Mouse (Mus musculus): Measurements from ENCODE around the gene Slc30a6.
A peak's percentile ranks its signal among the peaks of the same experiment; 100 is the strongest.

The Slc30a6 gene

GRCm38 (mm10) chr17:74395383-74396065 lies at the start of gene Slc30a6:
Gene Slc30a6, plus strand, starts transcription at chr17:74395608.
- DNase-seq = peak; percentile 95

DNA sequence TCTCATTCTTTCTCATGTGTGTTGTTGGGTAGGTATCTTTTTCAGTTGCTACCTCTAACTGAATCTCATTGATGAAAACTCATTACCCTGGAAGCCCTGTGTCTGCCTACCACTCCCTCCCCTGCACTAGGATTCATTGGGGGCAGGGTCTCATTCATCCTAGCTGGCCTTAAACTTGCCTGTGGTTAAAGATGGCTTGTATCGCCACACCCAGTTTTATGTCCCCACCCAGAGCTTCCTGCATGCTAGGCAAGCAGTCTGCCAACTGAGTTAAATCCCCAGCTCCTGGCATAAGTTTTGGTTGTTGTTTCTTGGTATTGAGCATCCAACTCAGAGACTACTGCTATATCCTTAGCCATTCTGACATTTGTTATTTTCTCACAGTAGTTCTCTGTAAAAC lies 31.8 kb upstream of the Slc30a6 start:
- no peak for DNase-seq

DNA sequence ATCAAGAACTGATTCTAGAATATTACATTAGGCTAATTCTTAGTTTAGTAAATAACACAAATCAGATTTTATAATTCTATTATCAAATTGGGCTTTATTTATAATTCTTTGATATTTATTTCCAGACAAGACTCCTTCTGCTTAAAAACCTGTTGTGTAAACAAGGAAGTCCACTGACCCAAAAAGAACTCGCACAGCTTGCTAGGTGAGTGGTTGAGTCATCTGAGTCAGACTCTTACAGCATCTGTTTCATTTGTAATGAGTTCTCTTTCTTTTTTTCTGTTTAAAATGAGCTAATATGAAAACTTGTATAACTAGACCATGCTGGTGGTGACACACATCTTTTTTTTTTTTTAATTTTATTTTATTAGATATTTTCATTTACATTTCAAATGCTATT lies 18.5 kb upstream of the Slc30a6 start:
- no peak for DNase-seq

GRCm38 (mm10) chr17:74386657-74387056 lies 8.8 kb upstream of the Slc30a6 start:
- DNase-seq = no peak

DNA sequence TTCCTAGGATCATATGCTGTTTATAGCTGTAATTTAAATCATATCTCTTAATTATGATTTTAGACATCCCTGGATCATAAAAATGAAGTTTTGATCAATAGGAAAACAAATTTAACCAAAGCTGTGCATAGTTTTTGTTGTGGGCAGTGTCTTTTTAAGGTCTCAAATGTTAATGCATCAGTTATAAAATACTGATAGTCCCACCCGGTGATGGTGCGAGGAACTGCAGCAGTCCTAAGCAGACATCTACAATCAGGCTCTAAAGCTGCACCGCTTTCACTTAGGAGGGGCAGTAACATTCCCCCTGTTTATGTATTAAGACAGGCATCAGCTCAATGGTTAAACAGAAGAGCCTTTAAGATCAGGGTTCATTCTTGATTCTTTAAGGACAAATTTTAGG lies 5.6 kb upstream of the Slc30a6 start:
- no peak for DNase-seq

DNA sequence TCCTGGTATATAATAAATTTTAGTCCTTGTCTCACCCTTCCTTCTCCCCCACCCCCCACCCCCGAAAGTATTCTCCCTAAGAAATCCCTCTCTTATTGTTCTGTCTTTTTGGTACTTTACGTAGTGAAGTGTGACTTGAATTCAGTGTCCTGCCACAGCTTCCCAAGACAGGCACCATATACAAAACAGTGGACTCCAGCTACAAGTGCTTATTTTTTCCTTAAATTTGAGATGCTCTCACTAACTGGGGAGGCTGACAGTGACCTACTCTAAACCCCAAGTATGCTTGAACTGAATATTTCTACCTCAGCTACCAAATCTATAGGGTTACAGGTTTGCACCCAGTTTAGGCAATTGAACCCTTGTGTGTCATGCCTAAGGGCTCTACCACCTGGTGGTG lies 1.0 kb upstream of the Slc30a6 start:
- DNase-seq = no peak

DNA sequence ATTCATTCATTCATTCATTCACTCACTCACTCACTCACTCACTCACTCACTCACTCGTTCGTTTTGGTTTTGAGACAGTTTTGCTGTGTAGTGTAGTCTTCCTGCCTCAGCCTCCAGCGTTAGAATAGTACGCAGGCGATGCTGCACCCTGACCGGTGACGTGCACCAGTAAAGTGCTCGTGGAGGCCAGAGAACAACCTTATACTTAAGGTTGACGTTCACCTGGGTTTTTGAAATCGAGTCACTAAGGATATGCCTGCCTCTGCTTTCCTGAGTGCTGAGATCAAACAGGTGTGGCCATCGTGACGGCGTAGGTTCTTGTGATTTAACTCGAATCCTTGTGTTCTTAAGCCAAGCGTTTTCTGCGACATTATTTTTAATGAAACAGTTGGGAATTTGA lies 553 bp upstream of the Slc30a6 start:
- DNase-seq = no peak

DNA sequence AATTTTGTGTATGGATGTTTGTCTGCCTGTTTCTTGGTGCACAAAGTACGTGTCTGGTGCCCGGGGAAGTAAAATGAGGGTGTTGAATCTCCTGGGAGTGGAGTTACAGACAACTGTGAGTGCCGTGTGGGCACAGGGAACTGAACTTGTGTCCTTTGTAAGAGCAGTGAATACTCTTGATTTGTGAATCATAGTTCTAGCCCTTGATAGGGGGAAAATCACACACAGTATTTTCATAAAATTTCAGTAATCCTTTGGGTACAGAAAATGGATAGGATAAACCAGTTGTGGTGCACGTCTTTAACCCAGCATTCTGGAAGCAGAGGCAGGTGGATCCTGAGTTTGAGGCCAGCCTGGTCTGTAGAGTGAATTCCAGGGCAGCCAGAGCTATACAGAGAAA lies 1.4 kb downstream of the Slc30a6 start:
- DNase-seq = no peak

- DNase-seq = no peak
Measured at GRCm38 (mm10) chr17:74397173-74397572, 1.8 kb downstream of the Slc30a6 start.

- no peak for DNase-seq
Measured at GRCm38 (mm10) chr17:74402486-74403222, 7.2 kb downstream of the Slc30a6 start.

DNA sequence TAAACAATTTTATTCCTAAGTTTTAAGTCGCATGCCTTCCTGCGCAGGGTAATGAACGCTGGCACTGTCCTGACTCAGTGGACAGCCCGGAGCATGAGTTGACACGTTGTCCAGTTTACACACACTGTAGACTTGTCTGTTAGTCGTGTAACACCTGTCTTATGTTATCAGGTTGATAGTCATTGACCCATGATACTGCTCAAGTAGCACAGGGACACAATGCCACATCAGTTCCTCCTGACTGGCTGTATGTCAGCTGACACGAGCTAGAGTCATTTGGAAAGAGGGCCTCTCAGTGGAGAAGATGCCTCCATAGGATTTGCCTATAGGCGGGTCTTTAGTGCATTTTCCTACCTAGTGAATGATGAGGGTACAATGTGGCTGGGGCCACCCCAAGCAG lies 11.1 kb downstream of the Slc30a6 start:
- no peak for DNase-seq

DNA sequence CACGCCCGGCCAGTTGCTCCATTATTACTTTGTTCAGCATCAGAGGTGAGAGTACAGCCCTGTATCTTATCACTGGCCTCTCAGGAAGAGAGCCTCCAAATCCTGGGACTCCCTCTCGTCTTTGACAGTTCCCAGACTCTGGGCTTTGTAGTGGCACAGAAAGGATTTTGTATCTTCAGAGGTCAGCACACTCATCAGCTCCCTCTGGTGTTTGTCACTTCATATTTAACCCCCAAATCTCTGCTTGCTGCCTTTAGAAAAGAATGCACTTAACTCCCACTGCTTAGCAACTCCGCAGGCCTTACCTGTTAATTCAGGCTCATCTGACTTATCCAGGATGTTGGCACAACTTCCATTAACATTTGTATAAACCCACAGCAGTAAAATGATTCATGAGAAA lies 14.3 kb downstream of the Slc30a6 start:
- DNase-seq = no peak

GRCm38 (mm10) chr17:74413324-74413723 lies 17.9 kb downstream of the Slc30a6 start:
- DNase-seq = no peak

- DNase-seq = no peak
Measured at GRCm38 (mm10) chr17:74414671-74415070, 19.3 kb downstream of the Slc30a6 start.

DNA sequence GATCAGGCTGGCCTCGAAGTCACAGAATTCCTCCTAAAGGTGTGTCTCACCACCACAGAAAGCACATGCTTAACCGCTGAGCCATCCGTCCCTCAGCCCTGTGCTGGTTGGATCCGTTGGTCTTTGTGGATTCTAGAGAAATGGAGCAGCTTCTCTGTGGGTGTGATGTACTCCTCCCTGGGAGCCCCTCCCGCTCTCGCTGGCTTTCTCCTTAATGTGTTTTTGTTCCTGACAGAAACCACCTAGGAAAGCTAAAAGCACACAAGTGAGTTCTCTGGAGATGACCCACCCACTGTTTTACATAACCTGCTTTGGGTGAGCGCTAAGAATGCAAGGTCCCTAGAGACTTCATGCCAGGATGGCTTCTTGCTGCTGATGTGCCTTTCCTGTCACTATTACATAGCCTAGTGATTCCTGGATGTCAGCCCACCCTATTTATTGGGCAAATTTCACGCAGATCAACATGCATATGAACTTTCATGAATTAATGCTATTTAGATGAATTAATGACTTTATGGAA lies 21.5 kb downstream of the Slc30a6 start:
- DNase-seq = no peak

GRCm38 (mm10) chr17:74418171-74418570 lies 22.8 kb downstream of the Slc30a6 start:
- no peak for DNase-seq

- DNase-seq = no peak
Measured at GRCm38 (mm10) chr17:74420656-74421055, 25.2 kb downstream of the Slc30a6 start.

DNA sequence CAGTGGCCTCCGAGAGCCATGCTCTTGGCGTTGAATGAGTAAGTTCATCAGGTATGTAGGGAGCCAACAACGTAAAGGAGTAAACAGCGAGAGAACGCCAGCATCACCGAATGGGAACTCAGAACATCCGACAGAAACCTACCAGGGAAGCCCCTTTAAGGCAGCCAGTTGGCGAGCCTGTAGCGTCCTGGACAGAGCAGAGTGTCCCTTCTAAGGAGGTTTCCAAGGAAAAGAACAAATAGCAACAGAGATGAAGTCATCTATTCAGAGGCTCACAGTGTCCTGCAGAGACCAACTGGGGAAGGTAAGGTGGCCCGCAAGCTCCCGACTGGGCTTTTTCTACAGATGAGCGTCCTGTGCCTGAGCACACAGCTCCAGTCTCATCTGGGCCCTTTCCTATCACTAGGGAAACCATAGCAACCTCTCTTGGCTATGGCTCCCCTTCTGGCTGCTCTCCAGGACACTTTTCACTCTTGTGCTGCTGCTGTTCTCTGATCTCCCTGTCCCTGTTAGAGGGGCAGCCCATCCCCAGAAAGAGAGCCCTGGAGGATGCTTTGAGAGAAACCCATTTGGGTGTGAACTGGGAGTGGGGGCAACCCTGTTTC lies 29.1 kb downstream of the Slc30a6 start:
- DNase-seq = no peak

- no peak for DNase-seq
Measured at GRCm38 (mm10) chr17:74430074-74430473, 34.7 kb downstream of the Slc30a6 start.

DNA sequence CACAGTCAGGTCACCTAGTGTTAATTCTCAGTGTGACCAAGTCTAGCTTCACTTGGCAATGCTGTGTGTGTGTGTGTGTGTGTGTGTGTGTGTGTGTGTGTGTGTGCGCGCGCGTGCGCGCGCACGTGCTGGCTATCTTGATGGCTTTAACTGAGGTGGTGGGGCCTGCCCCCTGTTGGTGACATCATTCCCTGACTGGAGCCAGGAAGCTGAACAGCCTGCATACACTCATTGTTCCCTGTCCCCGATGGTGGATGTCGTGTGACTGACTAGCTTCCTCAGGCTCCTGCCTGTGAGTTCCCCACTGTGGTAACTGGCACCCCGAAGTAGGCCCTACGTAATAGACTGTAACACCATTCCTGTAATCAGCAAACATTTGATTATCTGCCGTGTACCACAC lies 36.1 kb downstream of the Slc30a6 start:
- no peak for DNase-seq

GRCm38 (mm10) chr17:74432631-74433030 lies 37.2 kb downstream of the Slc30a6 start:
- no peak for DNase-seq

GRCm38 (mm10) chr17:74437762-74438161 lies 42.4 kb downstream of the Slc30a6 start:
- DNase-seq = no peak

GRCm38 (mm10) chr17:74440486-74440885 lies 45.1 kb downstream of the Slc30a6 start:
- no peak for DNase-seq

- DNase-seq = no peak
Measured at GRCm38 (mm10) chr17:74449776-74450175, 54.4 kb downstream of the Slc30a6 start.

Data from right cerebral cortex, postnatal 25 days (tissue).